In the genomic region with DNA sequence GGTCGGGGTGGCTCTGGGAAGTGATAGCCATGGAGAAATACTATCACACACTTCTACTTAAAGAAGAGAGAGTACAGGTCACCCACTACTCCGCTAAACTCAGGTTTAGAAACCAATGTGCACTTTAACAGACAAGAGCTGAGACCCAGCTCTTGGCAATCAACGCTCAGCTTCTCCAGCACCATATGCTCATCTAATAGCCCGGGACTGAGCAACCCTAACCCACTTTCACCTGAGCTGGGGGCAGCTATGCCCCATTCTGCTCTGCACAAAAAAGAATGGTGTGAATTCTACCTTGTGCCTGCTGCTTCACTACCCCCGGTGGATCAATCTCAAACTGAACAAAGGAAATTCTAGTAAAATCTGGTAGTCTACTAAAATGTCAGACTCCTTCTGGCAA, we compare ENCODE assay signal across 20 mouse cellular contexts. TPM values are rescaled to one million over a fixed set of nuclear protein-coding genes. Genes with fewer than 3 reads are reported as not detected.
DNase-seq lines count a peak whose midpoint lies in the region; ATAC-seq and TF ChIP-seq lines count a peak whose summit lies in the region.
"Had no signal": no experiment of that assay in that cellular context is flagged by ENCODE, and none has a peak within 500 bp of the region (broad histone marks: within the 10 kb centered on the region; RNA-seq: fewer than 3 reads in every experiment).

No protein-coding gene starts in this region.

- ATAC-seq in forebrain, embryonic 16.5 days = no peak
- ATAC-seq in forebrain, embryonic 14.5 days = no peak
- ATAC-seq in liver, postnatal 0 days = no peak

- DNase-seq in cerebellum, postnatal 25 days = peak; percentile 52 to 55
- no peak for DNase-seq in cerebellum, adult 8-10 months
- DNase-seq in forebrain, embryonic 14.5 days (ENCODE audit: low spot score) = no peak
- no peak for DNase-seq in liver, postnatal 0 days
- DNase-seq in liver = no peak
- DNase-seq: adrenal gland, adult 2 months; adrenal gland, postnatal 25 days; cerebellum, adult 9-10 months; gastrocnemius, postnatal 36 days; heart, adult 11 months; heart, postnatal 36 days; kidney, adult 11 months; kidney, adult 9 months had no signal

- peaks cover 8% of the 10 kb centered on the region for H3K4me1 ChIP-seq in forebrain, embryonic 16.5 days (replicated peaks; ENCODE audit: control insufficient read depth, insufficient read depth, low read length)
- H3K4me1 ChIP-seq in forebrain, embryonic 14.5 days (ENCODE audit: control insufficient read depth, insufficient read depth, low read length) = no peaks in the 10 kb centered on the region
- H3K4me1 ChIP-seq in liver, postnatal 0 days (ENCODE audit: insufficient read depth) = peaks cover 8% of the 10 kb centered on the region
- H3K4me1 ChIP-seq: embryonic facial prominence, embryonic 12.5 days; forebrain, embryonic 12.5 days; hindbrain, embryonic 15.5 days had no signal

- no peak for TF ChIP-seq CTCF in liver, postnatal 0 days (IDR thresholded peaks at IDR 0.05; ENCODE audit: low read depth)

- WGBS in forebrain, embryonic 16.5 days = 86% methylated on average over 5 of the region's 5 CpGs
- 88% methylated on average over 5 of the region's 5 CpGs for WGBS in forebrain, embryonic 14.5 days
- WGBS in liver, postnatal 0 days (ENCODE audit: insufficient replicate concordance) = 87% methylated on average over 5 of the region's 5 CpGs

- H3K9me3 ChIP-seq in forebrain, embryonic 16.5 days (ENCODE audit: control insufficient read depth, low read length) = no peaks in the 10 kb centered on the region
- H3K9me3 ChIP-seq in forebrain, embryonic 14.5 days (replicated peaks; ENCODE audit: control insufficient read depth, low read length) = no peaks in the 10 kb centered on the region
- no peaks in the 10 kb centered on the region for H3K9me3 ChIP-seq in liver, postnatal 0 days (ENCODE audit: low read length)
- H3K9me3 ChIP-seq: embryonic facial prominence, embryonic 12.5 days; forebrain, embryonic 12.5 days; heart, embryonic 13.5 days; hindbrain, embryonic 15.5 days had no signal

- H3K27me3 ChIP-seq in forebrain, embryonic 16.5 days (replicated peaks; ENCODE audit: control insufficient read depth, insufficient read depth, low read length) = no peaks in the 10 kb centered on the region
- no peaks in the 10 kb centered on the region for H3K27me3 ChIP-seq in forebrain, embryonic 14.5 days (replicated peaks; ENCODE audit: control insufficient read depth, insufficient read depth, low read length)
- no peaks in the 10 kb centered on the region for H3K27me3 ChIP-seq in liver, postnatal 0 days (ENCODE audit: insufficient read depth, low read length)
- H3K27me3 ChIP-seq: embryonic facial prominence, embryonic 12.5 days; forebrain, embryonic 12.5 days; heart, embryonic 13.5 days; hindbrain, embryonic 15.5 days had no signal

- no peak overlapping the region for H3K4me2 ChIP-seq in forebrain, embryonic 16.5 days (ENCODE audit: low read length)
- H3K4me2 ChIP-seq in forebrain, embryonic 14.5 days (ENCODE audit: low read length) = no peak overlapping the region
- no peak overlapping the region for H3K4me2 ChIP-seq in liver, postnatal 0 days (ENCODE audit: low read depth, low read length)
- H3K4me2 ChIP-seq: embryonic facial prominence, embryonic 12.5 days; forebrain, embryonic 12.5 days; heart, embryonic 13.5 days; hindbrain, embryonic 15.5 days had no signal

- peak overlapping the region; percentile 33; the same call in 1 of the 2 replicates for H3K27ac ChIP-seq in forebrain, embryonic 16.5 days (ENCODE audit: low read length)
- no peak overlapping the region for H3K27ac ChIP-seq in forebrain, embryonic 14.5 days (ENCODE audit: low read depth, low read length)
- H3K27ac ChIP-seq in liver, postnatal 0 days (ENCODE audit: low read depth) = peak overlapping the region; percentile 31; the same call in 1 of the 2 replicates
- H3K27ac ChIP-seq: embryonic facial prominence, embryonic 12.5 days; forebrain, embryonic 12.5 days; heart, embryonic 13.5 days; hindbrain, embryonic 15.5 days had no signal

- peaks cover 13% of the 10 kb centered on the region for H3K36me3 ChIP-seq in forebrain, embryonic 16.5 days (ENCODE audit: control insufficient read depth, insufficient read depth)
- peaks cover 67% of the 10 kb centered on the region for H3K36me3 ChIP-seq in forebrain, embryonic 14.5 days (ENCODE audit: control insufficient read depth, insufficient read depth, low read length)
- peaks cover 34% of the 10 kb centered on the region for H3K36me3 ChIP-seq in liver, postnatal 0 days (replicated peaks; ENCODE audit: insufficient read depth, low read length)

- no peak overlapping the region for H3K9ac ChIP-seq in forebrain, embryonic 16.5 days (replicated peaks; ENCODE audit: low read depth, low read length)
- no peak overlapping the region for H3K9ac ChIP-seq in forebrain, embryonic 14.5 days (ENCODE audit: low read length)
- no peak overlapping the region for H3K9ac ChIP-seq in liver, postnatal 0 days (replicated peaks)
- H3K9ac ChIP-seq: embryonic facial prominence, embryonic 12.5 days; forebrain, embryonic 12.5 days; heart, embryonic 13.5 days; hindbrain, embryonic 15.5 days had no signal

- H3K4me3 ChIP-seq in forebrain, embryonic 16.5 days (replicated peaks; ENCODE audit: low read length) = no peak overlapping the region
- no peak overlapping the region for H3K4me3 ChIP-seq in forebrain, embryonic 14.5 days (ENCODE audit: low read depth, low read length)
- no peak overlapping the region for H3K4me3 ChIP-seq in liver, postnatal 0 days (ENCODE audit: low read depth, low read length)
- H3K4me3 ChIP-seq: embryonic facial prominence, embryonic 12.5 days; forebrain, embryonic 12.5 days; heart, embryonic 13.5 days; hindbrain, embryonic 15.5 days had no signal

- no peak for TF ChIP-seq EP300 in liver, postnatal 0 days (IDR thresholded peaks at IDR 0.05; ENCODE audit: low read depth)

RNA-seq across cellular contexts. Expression of gene Tmem101, which starts 11.3 kb away (rescaled TPM):
- 43.9 and 44.7 TPM in 2 replicates for polyA plus RNA-seq in forebrain, embryonic 16.5 days (2015; fragmentation: Nextera tagmentation; extraction: Ambion mirVana)
- polyA plus RNA-seq in forebrain, embryonic 14.5 days (2014; fragmentation: Nextera tagmentation; extraction: Ambion mirVana) = 32.5 and 33.6 TPM in 2 replicates
- polyA plus RNA-seq in liver, postnatal 0 days (2015; fragmentation: Nextera tagmentation; extraction: Ambion mirVana) = 5.8 and 6.4 TPM in 2 replicates

RNA-seq across cellular contexts. Expression of gene Lsm12, which starts 17.6 kb away (rescaled TPM):
- 103 and 123 TPM in 2 replicates for polyA plus RNA-seq in forebrain, embryonic 16.5 days (2015; fragmentation: Nextera tagmentation; extraction: Ambion mirVana)
- 83.1 and 93.7 TPM in 2 replicates for polyA plus RNA-seq in forebrain, embryonic 14.5 days (2014; fragmentation: Nextera tagmentation; extraction: Ambion mirVana)
- polyA plus RNA-seq in liver, postnatal 0 days (2015; fragmentation: Nextera tagmentation; extraction: Ambion mirVana) = 52.2 and 55.0 TPM in 2 replicates

RNA-seq across cellular contexts. Expression of gene G6pc3, which starts 21.9 kb away (rescaled TPM):
- 21.5 and 26.2 TPM in 2 replicates for polyA plus RNA-seq in forebrain, embryonic 16.5 days (2015; fragmentation: Nextera tagmentation; extraction: Ambion mirVana)
- polyA plus RNA-seq in forebrain, embryonic 14.5 days (2014; fragmentation: Nextera tagmentation; extraction: Ambion mirVana) = 24.6 and 24.8 TPM in 2 replicates
- polyA plus RNA-seq in liver, postnatal 0 days (2015; fragmentation: Nextera tagmentation; extraction: Ambion mirVana) = 6.7 and 6.8 TPM in 2 replicates

RNA-seq across cellular contexts. Expression of gene Nags, which starts 22.2 kb away (rescaled TPM):
- polyA plus RNA-seq in forebrain, embryonic 16.5 days (2015; fragmentation: Nextera tagmentation; extraction: Ambion mirVana) = not detected in 2 replicates
- 0.14 and 0.17 TPM in 2 replicates for polyA plus RNA-seq in forebrain, embryonic 14.5 days (2014; fragmentation: Nextera tagmentation; extraction: Ambion mirVana)
- 18.5 and 25.1 TPM in 2 replicates for polyA plus RNA-seq in liver, postnatal 0 days (2015; fragmentation: Nextera tagmentation; extraction: Ambion mirVana)
- polyA plus RNA-seq: forebrain, embryonic 12.5 days; heart, embryonic 13.5 days; heart, postnatal 0 days; hindbrain, embryonic 15.5 days had no signal

RNA-seq across cellular contexts. Expression of gene Pyy, which starts 59.9 kb away (rescaled TPM):
- not detected in 2 replicates for polyA plus RNA-seq in forebrain, embryonic 16.5 days (2015; fragmentation: Nextera tagmentation; extraction: Ambion mirVana)
- polyA plus RNA-seq in forebrain, embryonic 14.5 days (2014; fragmentation: Nextera tagmentation; extraction: Ambion mirVana) = not detected in 2 replicates
- polyA plus RNA-seq in liver, postnatal 0 days (2015; fragmentation: Nextera tagmentation; extraction: Ambion mirVana) = 1.8 TPM in 1 of 2 replicates, not detected in the other
- polyA plus RNA-seq: adrenal gland, adult 2 months; cortical plate, adult 2 months; embryonic facial prominence, embryonic 12.5 days; forebrain, embryonic 12.5 days; heart, embryonic 13.5 days; heart, postnatal 0 days had no signal

Comparison
In these comparisons a context has a peak if more than half of its experiments do, and no peak if none do; other contexts are left out.
1. DNase-seq: peak in cerebellum, postnatal 25 days (2 of 2); none in cerebellum, adult 8-10 months (single experiment), forebrain, embryonic 14.5 days (single experiment), liver, postnatal 0 days (single experiment) and liver (single experiment).